Mouse (Mus musculus) brain, embryonic 18.5 days (tissue): ENCODE measurements at regions not wholly inside any gene's neighbourhood (a gene's known extent, or its start where the extent isn't known, plus 50 kb on each side); places are given as distances from the start of the nearest gene placed in this dataset.

Experiments
- DNase-seq: peaks from one replicate; pipeline ENCODE4 v3.0.0-alpha.2; 2012; ENCODE audit warnings: low read depth, low spot score

- DNase-seq = no peak
Measured at GRCm38 (mm10) chr1:71948686-71949085, 263.4 kb downstream of the Mreg start.

- DNase-seq = no peak
Measured at GRCm38 (mm10) chr1:71947506-71947905, 264.6 kb downstream of the Mreg start.

GRCm38 (mm10) chr1:71946911-71947310 lies 265.2 kb downstream of the Mreg start:
- no peak for DNase-seq

- no peak for DNase-seq
Measured at GRCm38 (mm10) chr1:71945070-71945469, 267.0 kb downstream of the Mreg start.

GRCm38 (mm10) chr1:71944531-71944930 lies 267.6 kb downstream of the Mreg start:
- DNase-seq = no peak

GRCm38 (mm10) chr1:71942145-71942544 lies 270.0 kb downstream of the Mreg start:
- DNase-seq = no peak

GRCm38 (mm10) chr1:71941688-71942087 lies 270.4 kb downstream of the Mreg start:
- no peak for DNase-seq

- DNase-seq = no peak
Measured at GRCm38 (mm10) chr1:71940900-71941299, 271.2 kb downstream of the Mreg start.

GRCm38 (mm10) chr1:71938323-71939007 lies 273.6 kb downstream of the Mreg start:
- DNase-seq = no peak

GRCm38 (mm10) chr1:71937922-71938321 lies 274.2 kb downstream of the Mreg start:
- no peak for DNase-seq

- DNase-seq = no peak
Measured at GRCm38 (mm10) chr1:71937168-71937567, 274.9 kb downstream of the Mreg start.

GRCm38 (mm10) chr1:71936501-71937129 lies 275.5 kb downstream of the Mreg start:
- DNase-seq = no peak

- DNase-seq = no peak
Measured at GRCm38 (mm10) chr1:71925501-71925900, 272.5 kb upstream of the Fn1 start.

GRCm38 (mm10) chr1:71924884-71925283 lies 271.9 kb upstream of the Fn1 start:
- DNase-seq = no peak

GRCm38 (mm10) chr1:71923731-71924130 lies 270.7 kb upstream of the Fn1 start:
- DNase-seq = no peak

GRCm38 (mm10) chr1:71921456-71921855 lies 268.5 kb upstream of the Fn1 start:
- DNase-seq = no peak

GRCm38 (mm10) chr1:71919891-71920290 lies 266.9 kb upstream of the Fn1 start:
- DNase-seq = no peak

GRCm38 (mm10) chr1:71917021-71917420 lies 264.0 kb upstream of the Fn1 start:
- no peak for DNase-seq

GRCm38 (mm10) chr1:71914439-71914838 lies 261.4 kb upstream of the Fn1 start:
- DNase-seq = no peak

GRCm38 (mm10) chr1:71913221-71913620 lies 260.2 kb upstream of the Fn1 start:
- DNase-seq = no peak

- DNase-seq = no peak
Measured at GRCm38 (mm10) chr1:71912441-71912840, 259.4 kb upstream of the Fn1 start.

- DNase-seq = no peak
Measured at GRCm38 (mm10) chr1:71910125-71910524, 257.1 kb upstream of the Fn1 start.

GRCm38 (mm10) chr1:71909508-71910124 lies 256.6 kb upstream of the Fn1 start:
- DNase-seq = no peak
